Mouse (Mus musculus) megakaryocyte, embryonic 14.5 days (primary cell): ENCODE data around the gene Mcur1.

Source experiments
- FLI1 ChIP-seq: IDR thresholded peaks from 2 replicates; pipeline ENCODE4 v1.6.1; 2012; ENCODE audit warnings: low read length, inconsistent platforms, mixed read lengths
- GATA1 ChIP-seq: IDR thresholded peaks from 3 replicates; pipeline ENCODE4 v1.6.1; 2012; ENCODE audit warnings: mixed read lengths, low read length, inconsistent platforms, borderline replicate concordance

DNA sequence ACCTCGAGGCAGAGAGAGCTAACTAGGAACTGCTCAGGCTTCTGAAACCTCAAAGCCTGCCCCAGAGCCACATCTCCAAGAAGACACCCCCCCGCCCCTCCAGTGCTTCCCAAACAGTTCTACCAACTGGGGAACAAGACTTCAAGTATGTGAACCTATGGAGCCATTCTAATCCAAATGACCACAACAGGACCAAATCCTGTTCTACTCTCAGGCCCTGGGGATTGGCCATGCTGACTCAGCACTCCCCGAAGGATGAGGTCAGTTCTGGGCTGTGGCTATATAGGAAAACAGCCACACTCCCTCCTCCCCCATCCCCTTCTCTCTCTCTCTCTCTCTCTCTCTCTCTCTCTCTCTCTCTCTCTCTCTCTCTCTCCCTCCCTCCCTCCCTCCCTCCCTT, 27.0 kb upstream of the Mcur1 start:
- no peak for TF ChIP-seq GATA1
- no peak for TF ChIP-seq FLI1
